Mouse (Mus musculus): ENCODE measurements at regions not wholly inside any gene's neighbourhood (a gene's known extent, or its start where the extent isn't known, plus 50 kb on each side); places are given as distances from the start of the nearest gene placed in this dataset.

GRCm38 (mm10) chr13:51016209-51016608 lies 84.5 kb upstream of the Spin1 start:
- no peak for ATAC-seq (replicated peaks; ENCODE audit: poor library complexity, severe bottlenecking)

DNA sequence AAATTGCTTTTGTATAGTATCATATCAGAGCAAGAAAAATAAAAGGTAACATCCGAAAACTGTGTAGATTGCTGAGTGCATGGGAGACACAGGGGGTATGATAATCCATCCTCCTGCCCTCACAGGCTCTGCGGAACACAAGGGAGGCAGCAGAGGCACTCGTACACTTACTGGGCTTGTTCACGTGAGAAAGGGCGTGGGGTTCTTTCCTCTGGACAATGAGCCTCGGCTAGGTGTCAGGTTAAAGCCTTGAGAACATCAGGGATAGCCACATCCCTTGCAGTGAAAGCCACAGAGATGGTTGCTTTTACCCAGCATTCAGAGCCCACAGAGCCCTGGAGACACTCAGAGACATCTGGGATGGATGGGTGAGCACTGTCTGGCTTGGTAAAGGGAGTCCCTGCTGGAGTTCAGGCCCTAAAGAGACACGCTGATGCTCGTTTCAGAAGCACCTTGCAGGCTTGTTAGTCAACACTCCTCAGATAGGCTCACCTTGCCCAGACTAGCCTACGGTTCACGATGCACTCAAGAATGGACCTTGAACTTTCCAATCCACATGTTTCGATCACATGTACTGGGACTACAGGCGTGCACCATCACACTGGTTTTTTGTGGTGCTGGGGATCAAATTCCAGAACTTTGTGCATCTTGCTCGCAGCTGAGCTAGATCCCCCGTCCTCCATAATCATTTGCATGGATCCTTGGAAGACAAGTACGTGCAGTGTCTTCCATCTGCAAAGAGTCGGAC lies 83.5 kb upstream of the Spin1 start:
- ATAC-seq (replicated peaks; ENCODE audit: poor library complexity, severe bottlenecking): no peak

DNA sequence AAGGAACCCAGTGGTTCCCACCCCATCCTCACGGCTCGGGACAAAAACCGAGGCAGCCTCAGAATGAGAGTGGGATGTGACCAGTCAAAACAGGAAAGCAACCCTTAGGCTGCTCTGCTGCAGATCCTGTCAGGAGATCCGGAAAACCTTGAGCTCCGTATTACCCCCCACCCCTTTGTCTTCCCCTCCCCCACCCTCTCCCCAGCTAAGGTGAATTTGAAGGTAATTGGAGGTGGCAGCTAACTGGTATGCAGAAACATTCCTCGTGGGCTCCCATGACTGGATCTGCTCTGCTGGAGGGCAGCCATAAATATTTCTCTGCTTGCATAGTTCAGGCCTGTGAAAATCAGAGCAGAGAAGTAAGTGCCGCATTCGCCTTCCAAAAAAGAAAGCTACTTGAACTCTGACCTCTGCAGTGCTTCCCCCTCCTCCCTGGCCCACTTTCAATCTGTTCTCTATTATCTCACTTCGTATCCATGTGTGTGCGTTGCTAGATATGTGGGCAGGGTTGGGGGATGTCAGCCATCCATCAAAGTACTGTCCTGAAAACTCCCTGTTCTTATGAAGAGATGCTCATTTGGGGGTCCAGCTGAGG lies 82.9 kb upstream of the Spin1 start:
- no peak for ATAC-seq (replicated peaks; ENCODE audit: poor library complexity, severe bottlenecking)

DNA sequence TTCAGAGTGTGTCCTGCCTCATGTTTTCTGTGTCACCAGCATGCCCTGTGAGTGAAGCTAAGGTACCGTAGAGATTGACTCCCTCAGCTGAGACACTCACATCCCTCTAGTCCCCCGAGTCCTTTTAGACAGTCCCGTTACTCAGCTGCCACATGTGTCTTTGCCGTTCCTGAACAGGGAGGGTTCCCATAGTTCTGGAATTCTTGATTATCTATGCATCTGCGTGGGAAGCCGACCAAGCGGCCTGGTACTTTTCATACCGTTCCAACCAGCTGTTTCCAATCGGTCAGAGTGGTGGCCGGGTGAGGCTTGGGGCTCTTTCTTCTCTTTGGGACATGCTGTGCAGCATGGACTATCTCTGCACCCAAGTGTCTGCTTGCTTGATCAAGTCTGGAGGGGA lies 82.3 kb upstream of the Spin1 start:
- no peak for ATAC-seq (replicated peaks; ENCODE audit: poor library complexity, severe bottlenecking)

DNA sequence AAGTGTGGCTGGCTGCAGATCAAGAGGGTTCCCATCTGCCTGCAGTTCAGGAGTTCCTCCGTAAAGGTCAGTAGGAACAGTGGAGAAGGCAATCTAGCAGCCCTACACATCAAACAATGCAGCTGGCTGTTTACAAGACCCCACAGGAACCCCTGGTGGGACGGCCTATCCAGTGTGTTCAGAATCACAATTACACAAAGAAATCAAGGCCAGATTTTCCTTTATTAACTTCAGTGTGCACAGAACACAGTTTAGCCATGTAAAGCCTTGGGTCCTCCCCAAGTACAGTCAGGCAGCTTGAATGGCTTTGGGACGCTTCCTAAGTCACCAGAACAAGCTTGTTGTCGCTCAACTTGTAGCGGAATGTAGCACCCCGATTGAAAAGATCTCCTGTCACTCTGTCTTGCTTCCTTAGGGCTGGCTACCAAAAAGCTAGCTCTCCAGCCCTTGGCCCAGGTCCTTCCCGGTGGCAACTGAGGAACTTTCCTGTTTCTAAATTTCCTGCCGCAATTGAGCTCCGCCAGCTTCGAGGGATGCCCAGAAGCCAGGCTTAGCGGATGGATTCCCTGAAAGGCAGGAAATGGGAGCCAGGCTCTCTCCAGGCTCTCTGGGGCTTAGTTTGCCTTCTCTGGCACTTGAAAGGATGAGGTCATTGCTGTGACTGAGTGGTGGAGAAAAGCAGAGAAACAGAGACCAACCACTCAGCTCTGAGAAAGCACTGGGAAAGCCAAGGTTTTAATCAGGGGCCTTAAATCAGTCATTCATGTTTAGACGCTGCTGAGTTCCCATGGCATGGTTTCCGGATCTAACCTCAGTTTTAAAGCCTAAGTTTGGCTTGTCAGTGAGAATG lies 78.1 kb upstream of the Spin1 start:
- ATAC-seq (replicated peaks; ENCODE audit: poor library complexity, severe bottlenecking): no peak

- ATAC-seq (replicated peaks; ENCODE audit: poor library complexity, severe bottlenecking): no peak
Observed at GRCm38 (mm10) chr13:51023271-51023670, 77.4 kb upstream of the Spin1 start.

- ATAC-seq (replicated peaks; ENCODE audit: poor library complexity, severe bottlenecking): no peak
Observed at GRCm38 (mm10) chr13:51026311-51026918, 74.3 kb upstream of the Spin1 start.

- no peak for ATAC-seq (replicated peaks; ENCODE audit: poor library complexity, severe bottlenecking)
Observed at GRCm38 (mm10) chr13:51037850-51038450, 62.7 kb upstream of the Spin1 start.

GRCm38 (mm10) chr13:51038955-51039354 lies 61.7 kb upstream of the Spin1 start:
- ATAC-seq (replicated peaks; ENCODE audit: poor library complexity, severe bottlenecking): no peak

DNA sequence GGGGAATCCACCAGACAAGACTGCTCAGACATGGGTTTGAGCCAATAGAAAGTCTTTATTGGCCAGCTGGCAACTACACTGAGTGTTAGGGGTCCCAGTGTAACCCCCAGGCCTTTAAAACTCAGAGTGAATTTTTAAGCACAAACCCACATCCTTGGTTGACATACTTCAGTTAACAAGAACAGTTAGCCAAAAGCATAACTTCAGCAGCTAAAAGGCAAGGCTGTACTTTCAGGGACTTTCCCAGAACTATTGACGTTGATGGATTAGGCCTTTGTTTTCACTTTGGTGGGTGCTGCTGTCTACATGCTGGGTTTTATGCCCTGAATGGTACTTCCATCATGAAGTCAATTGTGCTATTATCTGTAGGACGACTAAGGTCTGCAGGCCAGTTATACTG lies 59.6 kb upstream of the Spin1 start:
- no peak for ATAC-seq (replicated peaks; ENCODE audit: poor library complexity, severe bottlenecking)

GRCm38 (mm10) chr13:51042881-51043402 lies 57.7 kb upstream of the Spin1 start:
- no peak for ATAC-seq (replicated peaks; ENCODE audit: poor library complexity, severe bottlenecking)
